Mouse (Mus musculus): ENCODE data around the gene Acbd4. TPM values are rescaled to one million over a fixed set of nuclear protein-coding genes. Genes with fewer than 3 reads are reported as not detected.

The Acbd4 gene
- total and polyA plus RNA-seq, 3 experiments = 27.8 to 38.1 (median 27.8) TPM

GRCm38 (mm10) chr11:103144309-103145285 is 43.1 kb downstream of the Acbd4 start:
- no peak overlapping the region; the same call in 1 of the 2 replicates for H3K27ac ChIP-seq
- no peaks in the 10 kb centered on the region for H3K79me2 ChIP-seq (replicated peaks; ENCODE audit: control insufficient read depth, insufficient read depth, low read length)
- no peaks in the 10 kb centered on the region for H3K27me3 ChIP-seq (ENCODE audit: control insufficient read depth, insufficient read depth, low read length)
- intact Hi-C loops (cut with DNase I) = no loop called here
- no peaks in the 10 kb centered on the region for H3K36me3 ChIP-seq (ENCODE audit: control insufficient read depth, insufficient read depth, low read length)
- DNase-seq = peak in 1 of 2 experiments; percentile 36
- H3K4me3 ChIP-seq = no peak overlapping the region
- no peak overlapping the region for H3K9ac ChIP-seq (ENCODE audit: low read depth, low read length)
- TF ChIP-seq CTCF (IDR thresholded peaks at IDR 0.05) = no peak
- TF ChIP-seq POLR2A (IDR thresholded peaks at IDR 0.05; ENCODE audit: insufficient read depth, low read depth, low read length) = no peak
- TF ChIP-seq EP300 (IDR thresholded peaks at IDR 0.05; ENCODE audit: insufficient read depth, low read depth, low read length) = no peak
- peaks cover 21% of the 10 kb centered on the region for H3K4me1 ChIP-seq (ENCODE audit: control insufficient read depth, insufficient read depth, low read length)
- 42% methylated on average over 12 of the region's 12 CpGs for WGBS

- no peak overlapping the region for H3K27ac ChIP-seq
- H3K79me2 ChIP-seq (replicated peaks; ENCODE audit: control insufficient read depth, insufficient read depth, low read length) = no peaks in the 10 kb centered on the region
- peaks cover 11% of the 10 kb centered on the region for H3K4me1 ChIP-seq (ENCODE audit: control insufficient read depth, insufficient read depth, low read length)
- no peak overlapping the region for H3K9ac ChIP-seq (ENCODE audit: low read depth, low read length)
- 80% methylated on average over 4 of the region's 4 CpGs for WGBS
- TF ChIP-seq CTCF (IDR thresholded peaks at IDR 0.05) = no peak
- no peak for TF ChIP-seq EP300 (IDR thresholded peaks at IDR 0.05; ENCODE audit: insufficient read depth, low read depth, low read length)
- no peak for TF ChIP-seq POLR2A (IDR thresholded peaks at IDR 0.05; ENCODE audit: insufficient read depth, low read depth, low read length)
- no peaks in the 10 kb centered on the region for H3K36me3 ChIP-seq (ENCODE audit: control insufficient read depth, insufficient read depth, low read length)
- H3K27me3 ChIP-seq (ENCODE audit: control insufficient read depth, insufficient read depth, low read length) = no peaks in the 10 kb centered on the region
- H3K4me3 ChIP-seq = no peak overlapping the region
- no peak for DNase-seq
- intact Hi-C loops (cut with DNase I) = no loop called here
Measured at GRCm38 (mm10) chr11:103146386-103146785, 44.9 kb downstream of the Acbd4 start.

- no peak overlapping the region for H3K27ac ChIP-seq
- WGBS = 76% methylated on average over 4 of the region's 4 CpGs
- intact Hi-C loops (cut with DNase I) = no loop called here
Measured at GRCm38 (mm10) chr11:103147766-103148165, 46.3 kb downstream of the Acbd4 start.

GRCm38 (mm10) chr11:103149771-103150170 is 48.3 kb downstream of the Acbd4 start:
- intact Hi-C loops (cut with DNase I) = no loop called here
- H3K36me3 ChIP-seq (ENCODE audit: control insufficient read depth, insufficient read depth, low read length) = no peaks in the 10 kb centered on the region
- H3K9ac ChIP-seq (ENCODE audit: low read depth, low read length) = no peak overlapping the region
- no peak overlapping the region for H3K27ac ChIP-seq
- no peaks in the 10 kb centered on the region for H3K27me3 ChIP-seq (ENCODE audit: control insufficient read depth, insufficient read depth, low read length)
- no peaks in the 10 kb centered on the region for H3K79me2 ChIP-seq (replicated peaks; ENCODE audit: control insufficient read depth, insufficient read depth, low read length)
- H3K4me3 ChIP-seq = no peak overlapping the region
- H3K4me1 ChIP-seq (ENCODE audit: control insufficient read depth, insufficient read depth, low read length) = no peaks in the 10 kb centered on the region
- no peak for DNase-seq
- TF ChIP-seq CTCF (IDR thresholded peaks at IDR 0.05) (no peak), EP300 (IDR thresholded peaks at IDR 0.05; ENCODE audit: insufficient read depth, low read depth, low read length) (no peak), POLR2A (IDR thresholded peaks at IDR 0.05; ENCODE audit: insufficient read depth, low read depth, low read length) (no peak)
- WGBS = 91% methylated on average over 4 of the region's 4 CpGs

More at GRCm38 (mm10) chr11:103147766-103148165, 46.3 kb downstream of the Acbd4 start:
- no peak for DNase-seq
- no peak overlapping the region for H3K9ac ChIP-seq (ENCODE audit: low read depth, low read length)
- H3K4me3 ChIP-seq = no peak overlapping the region
- H3K4me1 ChIP-seq (ENCODE audit: control insufficient read depth, insufficient read depth, low read length) = peaks cover 2% of the 10 kb centered on the region; the same call in 1 of the 2 replicates
- TF ChIP-seq EP300 (IDR thresholded peaks at IDR 0.05; ENCODE audit: insufficient read depth, low read depth, low read length) (no peak), POLR2A (IDR thresholded peaks at IDR 0.05; ENCODE audit: insufficient read depth, low read depth, low read length) (no peak), CTCF (IDR thresholded peaks at IDR 0.05) (no peak)
- no peaks in the 10 kb centered on the region for H3K79me2 ChIP-seq (replicated peaks; ENCODE audit: control insufficient read depth, insufficient read depth, low read length)
- no peaks in the 10 kb centered on the region for H3K27me3 ChIP-seq (ENCODE audit: control insufficient read depth, insufficient read depth, low read length)
- no peaks in the 10 kb centered on the region for H3K36me3 ChIP-seq (ENCODE audit: control insufficient read depth, insufficient read depth, low read length)

GRCm38 (mm10) chr11:103158621-103159478 is 57.4 kb downstream of the Acbd4 start:
- 2% methylated on average over 25 of the region's 25 CpGs for WGBS
- H3K36me3 ChIP-seq (ENCODE audit: control insufficient read depth, insufficient read depth, low read length) = no peaks in the 10 kb centered on the region
- DNase-seq = peak; percentile 94 to 98
- TF ChIP-seq CTCF (IDR thresholded peaks at IDR 0.05) = peak; percentile 81
- TF ChIP-seq POLR2A (IDR thresholded peaks at IDR 0.05; ENCODE audit: insufficient read depth, low read depth, low read length) = no peak
- TF ChIP-seq EP300 (IDR thresholded peaks at IDR 0.05; ENCODE audit: insufficient read depth, low read depth, low read length) = peak; percentile 80
- H3K27me3 ChIP-seq (ENCODE audit: control insufficient read depth, insufficient read depth, low read length) = no peaks in the 10 kb centered on the region
- H3K27ac ChIP-seq = peak overlapping the region; percentile 72
- H3K79me2 ChIP-seq (replicated peaks; ENCODE audit: control insufficient read depth, insufficient read depth, low read length) = no peaks in the 10 kb centered on the region
- H3K9ac ChIP-seq (ENCODE audit: low read depth, low read length) = peak overlapping the region; percentile 33
- intact Hi-C loops (cut with DNase I) = loop anchor here (1.0 to 2.0 kb wide), 4 partner anchors 26 to 258 kb away; partner anchors contain the start of gene Gfap
- H3K4me1 ChIP-seq (ENCODE audit: control insufficient read depth, insufficient read depth, low read length) = no peaks in the 10 kb centered on the region; the same call in 1 of the 2 replicates
- H3K4me3 ChIP-seq = peak overlapping the region; percentile 25; the same call in 1 of the 2 replicates
